Mouse (Mus musculus) lung, postnatal 4 days (tissue): ENCODE measurements around the gene Map3k5.

Experiments used
- DNase-seq, 2 experiments: peaks; one replicate each; pipeline ENCODE4 v3.0.0; 2021

Map3k5 gene

GRCm38 (mm10) chr10:20167467-20167866, 233.2 kb downstream of the Map3k5 start:
- no peak for DNase-seq

- DNase-seq, result no peak
These were observed 235.0 kb downstream of the Map3k5 start for GRCm38 (mm10) chr10:20169182-20169674.

GRCm38 (mm10) chr10:20169927-20170604, 235.8 kb downstream of the Map3k5 start:
- DNase-seq, result no peak

GRCm38 (mm10) chr10:20170605-20171088, 236.4 kb downstream of the Map3k5 start:
- peak; percentile 85 to 87 for DNase-seq

- DNase-seq, result no peak
These were observed 236.9 kb downstream of the Map3k5 start for GRCm38 (mm10) chr10:20171209-20171608.

GRCm38 (mm10) chr10:20171756-20172155, 237.5 kb downstream of the Map3k5 start:
- DNase-seq, result no peak

- DNase-seq, result no peak
These were observed 239.5 kb downstream of the Map3k5 start for GRCm38 (mm10) chr10:20173733-20174132.

GRCm38 (mm10) chr10:20176054-20176453, 241.8 kb downstream of the Map3k5 start:
- no peak for DNase-seq

- peak in 1 of 2 experiments; percentile 19 for DNase-seq
These were observed 244.7 kb downstream of the Map3k5 start for GRCm38 (mm10) chr10:20178807-20179605.

GRCm38 (mm10) chr10:20181198-20181597, 246.9 kb downstream of the Map3k5 start:
- DNase-seq, result no peak

GRCm38 (mm10) chr10:20181680-20182399, 247.6 kb downstream of the Map3k5 start:
- DNase-seq, result no peak

GRCm38 (mm10) chr10:20184326-20184725, 250.1 kb downstream of the Map3k5 start:
- no peak for DNase-seq

- no peak for DNase-seq
These were observed 251.0 kb downstream of the Map3k5 start for GRCm38 (mm10) chr10:20185264-20185663.

- DNase-seq, result no peak
These were observed 251.5 kb downstream of the Map3k5 start for GRCm38 (mm10) chr10:20185806-20186205.

GRCm38 (mm10) chr10:20186800-20187273, 252.6 kb downstream of the Map3k5 start:
- DNase-seq, result peak in 1 of 2 experiments; percentile 44

- DNase-seq, result no peak
These were observed 256.0 kb downstream of the Map3k5 start for GRCm38 (mm10) chr10:20190139-20190747.
